Mouse (Mus musculus): ENCODE measurements at regions not wholly inside any gene's neighbourhood (a gene's known extent, or its start where the extent isn't known, plus 50 kb on each side); places are given as distances from the start of the nearest gene placed in this dataset.
A peak's percentile ranks its signal among the peaks of the same experiment; 100 is the strongest.

DNA sequence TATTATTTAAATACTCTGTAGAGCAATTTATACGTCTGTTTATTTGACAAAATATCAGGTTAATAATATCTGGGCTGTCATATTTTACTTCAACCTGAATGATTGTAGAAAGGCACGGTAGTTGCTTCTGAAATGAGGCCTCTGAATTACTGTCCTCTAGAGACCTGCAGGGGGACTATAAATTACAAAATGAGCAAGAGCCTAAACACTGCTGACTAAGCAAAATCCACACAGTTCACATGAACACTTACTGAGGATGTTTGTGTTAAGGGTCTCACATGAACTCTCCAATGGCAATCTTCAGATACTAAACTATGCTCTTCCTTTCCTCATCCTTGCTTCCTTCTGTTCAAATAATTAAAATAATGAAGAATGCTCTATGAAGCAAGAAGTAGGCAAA, 1120.7 kb downstream of the Amy2a5 start:
- DNase-seq (ENCODE audit: low read depth), result no peak
- TF ChIP-seq CTCF (IDR thresholded peaks at IDR 0.05; ENCODE audit: borderline replicate concordance, extremely low read depth, insufficient read depth, insufficient read length) (no peak), POLR2A (IDR thresholded peaks at IDR 0.05; ENCODE audit: borderline replicate concordance, extremely low read depth, insufficient read depth, insufficient read length, poor library complexity, severe bottlenecking) (no peak)

- DNase-seq (ENCODE audit: low read depth), result peak; percentile 11
- TF ChIP-seq CTCF (IDR thresholded peaks at IDR 0.05; ENCODE audit: borderline replicate concordance, extremely low read depth, insufficient read depth, insufficient read length), result no peak
- no peak for TF ChIP-seq POLR2A (IDR thresholded peaks at IDR 0.05; ENCODE audit: borderline replicate concordance, extremely low read depth, insufficient read depth, insufficient read length, poor library complexity, severe bottlenecking)
These were observed 1137.0 kb downstream of the Amy2a5 start for GRCm38 (mm10) chr3:112121601-112122000.

DNA sequence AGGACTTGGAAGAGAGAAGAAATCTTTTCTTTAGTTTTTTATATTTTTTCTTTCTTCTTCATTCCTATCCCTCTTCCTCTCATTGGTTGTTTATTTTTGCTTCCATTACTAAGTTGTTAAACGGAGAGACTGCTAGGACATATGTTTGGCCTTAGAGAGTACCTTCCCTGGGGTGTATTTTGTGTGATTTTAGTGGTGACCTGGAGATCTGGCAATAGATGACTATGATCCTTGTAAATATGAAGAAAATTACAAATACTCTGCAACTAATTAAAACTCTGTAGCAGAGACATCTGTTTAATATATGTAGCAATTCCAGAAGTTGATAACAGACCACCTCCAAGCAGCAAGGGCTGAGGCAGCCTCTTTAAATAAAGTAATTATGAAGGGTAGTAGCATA, 1158.0 kb downstream of the Amy2a5 start:
- DNase-seq (ENCODE audit: low read depth), result no peak
- TF ChIP-seq CTCF (IDR thresholded peaks at IDR 0.05; ENCODE audit: borderline replicate concordance, extremely low read depth, insufficient read depth, insufficient read length) (no peak), POLR2A (IDR thresholded peaks at IDR 0.05; ENCODE audit: borderline replicate concordance, extremely low read depth, insufficient read depth, insufficient read length, poor library complexity, severe bottlenecking) (no peak)

DNA sequence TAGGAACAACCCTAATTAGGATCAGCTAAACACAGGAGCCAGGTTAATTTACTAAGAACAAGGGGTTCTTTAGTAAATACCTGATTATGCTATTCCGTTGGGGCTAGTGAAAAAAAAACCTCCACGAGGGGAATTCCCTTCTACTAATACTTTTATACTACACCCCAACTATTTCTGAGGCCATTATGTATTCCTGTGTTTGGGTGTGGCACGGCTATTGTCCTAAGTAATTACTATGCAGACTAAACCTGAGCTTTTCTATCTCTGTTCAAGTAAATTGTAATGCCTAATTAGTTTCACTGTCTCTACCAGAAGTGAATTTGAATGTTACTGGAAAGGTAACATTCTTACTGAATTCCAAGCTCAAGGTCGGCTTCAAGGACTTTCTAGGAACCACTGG, 1170.1 kb downstream of the Amy2a5 start:
- no peak for DNase-seq (ENCODE audit: low read depth)
- TF ChIP-seq CTCF (IDR thresholded peaks at IDR 0.05; ENCODE audit: borderline replicate concordance, extremely low read depth, insufficient read depth, insufficient read length) (no peak), POLR2A (IDR thresholded peaks at IDR 0.05; ENCODE audit: borderline replicate concordance, extremely low read depth, insufficient read depth, insufficient read length, poor library complexity, severe bottlenecking) (no peak)

Data from brain, embryonic 14.5 days (tissue).